In genomic region chr8:78734721-78735517, GRCm38 (mm10) we compare ENCODE assay signal across 26 mouse cellular contexts.
A peak's percentile ranks its signal among the peaks of the same experiment; 100 is the strongest.
DNase-seq lines count a peak whose midpoint lies in the region; ATAC-seq and TF ChIP-seq lines count a peak whose summit lies in the region.
"Had no signal": no experiment of that assay in that cellular context is flagged by ENCODE, and none has a peak within 500 bp of the region (broad histone marks: within the 10 kb centered on the region; RNA-seq: fewer than 3 reads in every experiment).

No protein-coding gene starts in this region.

- ATAC-seq in midbrain, embryonic 11.5 days (ENCODE audit: low FRiP score): no peak
- no peak for ATAC-seq in midbrain, postnatal 0 days (ENCODE audit: low FRiP score)
- peak; percentile 30; the same call in 1 of the 2 replicates for ATAC-seq in common myeloid progenitor, adult 5-6 weeks (replicated peaks; ENCODE audit: low read depth, poor library complexity, severe bottlenecking)
- peak; percentile 53 for ATAC-seq in megakaryocyte progenitor cell, adult 5-6 weeks (replicated peaks; ENCODE audit: poor library complexity)
- ATAC-seq: activated CD4-positive, CD25-positive, alpha-beta regulatory T cell, adult 4 months; forebrain, embryonic 14.5 days; forebrain, embryonic 16.5 days; Patski had no signal

- TF ChIP-seq CTCF in midbrain, postnatal 0 days (IDR thresholded peaks at IDR 0.05): no peak

- no peak overlapping the region for H3K27ac ChIP-seq in midbrain, embryonic 11.5 days (ENCODE audit: low read depth, low read length)
- H3K27ac ChIP-seq in midbrain, postnatal 0 days (ENCODE audit: low read depth, low read length): no peak overlapping the region
- H3K27ac ChIP-seq: embryonic facial prominence, embryonic 13.5 days; forebrain, embryonic 10.5 days; forebrain, embryonic 12.5 days had no signal

- H3K4me3 ChIP-seq in midbrain, embryonic 11.5 days (ENCODE audit: low read depth, low read length): no peak overlapping the region
- H3K4me3 ChIP-seq in midbrain, postnatal 0 days (ENCODE audit: low read depth, low read length): no peak overlapping the region
- H3K4me3 ChIP-seq: embryonic facial prominence, embryonic 13.5 days; embryonic facial prominence, embryonic 15.5 days; erythroblast, embryonic 14.5 days; forebrain, embryonic 10.5 days; forebrain, embryonic 12.5 days had no signal

- no peaks in the 10 kb centered on the region for H3K9me3 ChIP-seq in midbrain, embryonic 11.5 days (ENCODE audit: control insufficient read depth, low read length)
- no peaks in the 10 kb centered on the region for H3K9me3 ChIP-seq in midbrain, postnatal 0 days (ENCODE audit: low read length)
- H3K9me3 ChIP-seq: embryonic facial prominence, embryonic 13.5 days; embryonic facial prominence, embryonic 15.5 days; forebrain, embryonic 10.5 days; forebrain, embryonic 12.5 days; G1E had no signal

- 93% methylated on average over 9 of the region's 9 CpGs for WGBS in midbrain, embryonic 11.5 days
- 92% methylated on average over 9 of the region's 9 CpGs for WGBS in midbrain, postnatal 0 days

- no peak overlapping the region for H3K9ac ChIP-seq in midbrain, embryonic 11.5 days (ENCODE audit: low read length)
- no peak overlapping the region for H3K9ac ChIP-seq in midbrain, postnatal 0 days (replicated peaks; ENCODE audit: low read length, poor library complexity, severe bottlenecking)
- H3K9ac ChIP-seq: embryonic facial prominence, embryonic 13.5 days; embryonic facial prominence, embryonic 15.5 days; forebrain, embryonic 12.5 days had no signal

- no peaks in the 10 kb centered on the region for H3K4me1 ChIP-seq in midbrain, embryonic 11.5 days (ENCODE audit: control insufficient read depth, insufficient read depth, low read length)
- H3K4me1 ChIP-seq in midbrain, postnatal 0 days (ENCODE audit: insufficient read depth, low read length): no peaks in the 10 kb centered on the region
- H3K4me1 ChIP-seq: forebrain, embryonic 10.5 days had no signal

- 0 out of 2 replicates have a peak, but pooled peaks cover 2% of the 10 kb centered on the region for H3K36me3 ChIP-seq in midbrain, embryonic 11.5 days (ENCODE audit: control insufficient read depth, insufficient read depth, low read length)
- H3K36me3 ChIP-seq in midbrain, postnatal 0 days (ENCODE audit: insufficient read depth, low read length): peaks cover 3% of the 10 kb centered on the region; the same call in 1 of the 2 replicates

- no peak overlapping the region for H3K4me2 ChIP-seq in midbrain, embryonic 11.5 days
- H3K4me2 ChIP-seq in midbrain, postnatal 0 days (ENCODE audit: low read depth, low read length, poor library complexity, severe bottlenecking): no peak overlapping the region
- H3K4me2 ChIP-seq: embryonic facial prominence, embryonic 13.5 days; embryonic facial prominence, embryonic 15.5 days; forebrain, embryonic 12.5 days had no signal

- peak; percentile 67 for DNase-seq in midbrain, embryonic 11.5 days (ENCODE audit: low spot score, missing footprints)
- DNase-seq in midbrain, postnatal 0 days (ENCODE audit: low spot score): no peak
- no peak for DNase-seq in adipocyte (ENCODE audit: low spot score)
- no peak for DNase-seq in left cerebral cortex, adult 8-10 months (ENCODE audit: low spot score in 2 of 2)
- DNase-seq: adrenal gland, adult 2 months; adrenal gland, postnatal 10 days; adrenal gland, postnatal 25 days; cerebellum, adult 11 months; cerebellum, adult 18-20 months; cerebellum, adult 8-10 months; cerebellum, adult 9-11 months; cerebellum, postnatal 14 days; cerebellum, postnatal 36 days; embryo, embryonic 11 days had no signal

- H3K27me3 ChIP-seq in midbrain, embryonic 11.5 days (ENCODE audit: control insufficient read depth, insufficient read depth, low read length): no peaks in the 10 kb centered on the region
- H3K27me3 ChIP-seq in midbrain, postnatal 0 days (ENCODE audit: insufficient read depth, low read length): no peaks in the 10 kb centered on the region
- H3K27me3 ChIP-seq: embryonic facial prominence, embryonic 13.5 days; embryonic facial prominence, embryonic 15.5 days; forebrain, embryonic 12.5 days; Patski had no signal

Comparison
In these comparisons a context has a peak if more than half of its experiments do, and no peak if none do; other contexts are left out.
1. ATAC-seq: peak in common myeloid progenitor, adult 5-6 weeks (single experiment) and megakaryocyte progenitor cell, adult 5-6 weeks (single experiment); none in midbrain, embryonic 11.5 days (single experiment) and midbrain, postnatal 0 days (single experiment).